Mouse (Mus musculus) forebrain, embryonic 16.5 days (tissue): Measurements from ENCODE around the gene Antxr1. TPM values are rescaled to one million over a fixed set of nuclear protein-coding genes. Genes with fewer than 3 reads are reported as not detected.

Experiments used
- ATAC-seq: fragments of 200-750 bp; cut with Nextera tagmentation; 2 replicates; pipeline ENCODE4 v1.8.0; 2017; ENCODE audit warnings: mild to moderate bottlenecking, moderate library complexity
- H3K27ac ChIP-seq: fragments of 300-500 bp; sonication (generic); 2 replicates; pipeline ENCODE4 v1.5.1; 2014; ENCODE audit warnings: low read length, control low read depth
- H3K27me3 ChIP-seq: fragments of 300-500 bp; sonication (generic); replicated peaks from 2 replicates; pipeline ENCODE4 v1.6.1; 2014; ENCODE audit warnings: low read length; ENCODE audit not compliant: control insufficient read depth, insufficient read depth
- H3K36me3 ChIP-seq: fragments of 300-500 bp; sonication (generic); 2 replicates; pipeline ENCODE4 v1.6.1; 2014; ENCODE audit not compliant: control insufficient read depth, insufficient read depth
- H3K4me1 ChIP-seq: fragments of 300-500 bp; sonication (generic); replicated peaks from 2 replicates; pipeline ENCODE4 v1.6.1; 2014; ENCODE audit warnings: low read length; ENCODE audit not compliant: control insufficient read depth, insufficient read depth
- H3K4me2 ChIP-seq: fragments of 300-500 bp; sonication (generic); 2 replicates; pipeline ENCODE4 v1.6.1; 2014; ENCODE audit warnings: mild to moderate bottlenecking, low read length, control low read depth
- H3K4me3 ChIP-seq: fragments of 300-500 bp; sonication (generic); replicated peaks from 2 replicates; pipeline ENCODE4 v1.5.1; 2014; ENCODE audit warnings: mild to moderate bottlenecking, low read length, control low read depth
- H3K9ac ChIP-seq: fragments of 300-500 bp; sonication (generic); replicated peaks from 2 replicates; pipeline ENCODE4 v1.6.1; 2014; ENCODE audit warnings: low read depth, low read length, control low read depth
- H3K9me3 ChIP-seq: fragments of 300-500 bp; sonication (generic); 2 replicates; pipeline ENCODE4 v1.6.1; 2016; ENCODE audit warnings: low read length; ENCODE audit not compliant: control insufficient read depth
- WGBS: fragments of 180-500 bp; shearing (Covaris S2); extraction: QIAGEN DNeasy Blood & Tissue Kit; methylation state at CpG from one replicate; pipeline ENCODE4 v1.1.7; 2014; 5-methylcytosine and 5-hydroxymethylcytosine counted together
- polyA plus RNA-seq: library from polyadenylated mRNA; unstranded; fragments of >200 nt; fragmentation: Nextera tagmentation; extraction: Ambion mirVana; gene quantifications from 2 replicates; pipeline ENCODE4 v1.2.1, GENCODE M21; 2015

Gene Antxr1
- polyA plus RNA-seq, 1 experiment from 2014 or later: 3.1 TPM

- peaks cover 20% of the 10 kb centered on the region for H3K4me1 ChIP-seq
- no peaks in the 10 kb centered on the region for H3K9me3 ChIP-seq
- ATAC-seq: no peak
- no peak overlapping the region for H3K4me2 ChIP-seq
- H3K4me3 ChIP-seq: no peak overlapping the region
- H3K27ac ChIP-seq: no peak overlapping the region
- 56% methylated on average over 2 of the region's 2 CpGs for WGBS
- H3K27me3 ChIP-seq: no peaks in the 10 kb centered on the region
- no peaks in the 10 kb centered on the region for H3K36me3 ChIP-seq
- no peak overlapping the region for H3K9ac ChIP-seq
Observed at GRCm38 (mm10) chr6:87332380-87332779, 3.2 kb downstream of the Antxr1 start.

DNA sequence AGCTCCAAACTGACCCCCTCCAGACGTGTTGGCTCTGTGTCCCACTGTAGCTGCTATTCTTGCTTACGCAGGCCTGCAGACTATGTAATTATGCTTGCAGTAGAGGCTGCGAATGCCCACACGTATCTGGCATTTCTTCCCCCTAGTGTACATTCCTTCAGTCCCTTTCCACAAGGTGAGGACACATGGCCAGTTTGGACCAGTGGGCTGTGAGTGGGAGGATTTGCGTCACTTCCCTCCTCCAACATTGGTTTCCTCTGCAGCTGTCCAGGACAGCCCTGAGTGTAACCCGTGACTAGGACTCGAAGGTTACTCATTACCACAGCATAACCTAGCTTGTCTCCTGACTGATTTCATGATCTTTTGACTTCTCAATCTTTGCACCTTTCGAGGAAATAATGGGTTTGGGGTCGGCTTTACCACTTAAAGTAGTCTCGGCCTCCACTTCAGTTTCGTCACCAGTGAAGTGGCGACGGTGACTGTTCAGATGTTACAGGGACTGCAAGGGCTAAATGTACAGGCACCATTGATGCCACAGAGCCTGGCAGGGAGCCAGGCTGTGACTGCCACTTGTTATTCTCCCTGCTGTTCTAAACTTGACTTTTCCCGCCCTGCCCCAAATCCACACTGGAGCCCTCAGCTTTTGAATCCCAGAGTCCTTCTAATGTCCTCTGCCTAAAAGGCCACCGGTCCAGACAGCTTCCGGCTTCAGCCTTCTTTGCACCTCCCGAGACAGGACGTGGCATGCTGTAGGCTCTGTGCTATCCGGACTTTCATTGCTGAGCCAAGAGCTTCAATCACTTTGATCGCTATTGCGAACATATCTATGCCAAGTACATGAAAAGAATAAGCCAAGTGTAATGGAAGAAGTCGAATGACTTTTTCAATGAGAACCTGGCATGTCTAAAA lies 7.1 kb downstream of the Antxr1 start:
- 69% methylated on average over 22 of the region's 22 CpGs for WGBS
- no peak for ATAC-seq
- H3K9me3 ChIP-seq: no peaks in the 10 kb centered on the region
- no peak overlapping the region for H3K4me3 ChIP-seq
- H3K27ac ChIP-seq: no peak overlapping the region
- H3K9ac ChIP-seq: no peak overlapping the region
- no peaks in the 10 kb centered on the region for H3K36me3 ChIP-seq
- peaks cover 5% of the 10 kb centered on the region; the same call in 1 of the 2 replicates for H3K4me1 ChIP-seq
- no peak overlapping the region for H3K4me2 ChIP-seq
- H3K27me3 ChIP-seq: no peaks in the 10 kb centered on the region

DNA sequence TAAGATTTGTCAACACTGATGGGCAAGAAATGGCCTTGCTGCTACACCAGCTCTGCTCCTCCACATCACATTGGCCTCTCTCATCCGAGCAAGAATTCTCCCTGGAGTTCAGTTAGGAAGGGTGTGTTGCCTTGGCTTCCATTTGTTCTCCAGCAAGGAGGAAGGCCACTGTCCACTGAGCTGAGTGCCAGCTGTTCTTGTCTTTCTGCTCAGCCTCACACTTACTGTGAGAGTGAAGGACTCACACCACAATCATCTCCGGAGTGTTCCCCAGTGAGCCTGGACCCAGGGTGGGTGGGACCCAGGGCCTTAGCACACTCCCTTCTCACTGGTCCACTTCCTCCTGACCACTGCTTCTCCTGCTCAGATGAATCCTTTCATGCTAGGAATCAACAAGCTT lies 8.7 kb downstream of the Antxr1 start:
- Histone ChIP-seq H3K27me3 (no peaks in the 10 kb centered on the region), H3K4me3 (no peak overlapping the region), H3K9me3 (no peaks in the 10 kb centered on the region), H3K36me3 (no peaks in the 10 kb centered on the region), H3K9ac (no peak overlapping the region), H3K4me1 (0 out of 2 replicates have a peak, but pooled peaks cover 2% of the 10 kb centered on the region), H3K27ac (no peak overlapping the region), H3K4me2 (no peak overlapping the region)
- no peak for ATAC-seq
- 87% methylated on average over 2 of the region's 2 CpGs for WGBS

DNA sequence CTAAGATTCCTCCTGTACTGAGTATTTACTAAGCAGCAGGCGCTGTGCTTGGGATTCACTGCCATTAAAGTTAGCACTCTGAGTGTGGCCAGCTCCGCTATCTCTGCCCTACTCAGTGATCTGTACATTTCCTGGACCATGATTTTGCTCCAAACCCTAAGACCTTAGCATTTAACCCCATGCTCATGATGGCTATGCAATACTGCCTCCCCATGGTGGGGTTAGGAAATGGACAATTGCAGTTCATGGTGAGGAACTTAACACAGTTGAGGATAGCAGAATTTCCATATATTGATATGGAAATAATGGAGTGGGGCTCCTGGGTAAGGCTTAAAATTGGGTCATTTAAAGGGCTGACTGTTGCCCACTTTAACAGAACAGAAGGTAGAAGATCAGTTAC lies 12.2 kb downstream of the Antxr1 start:
- no peak for ATAC-seq
- Histone ChIP-seq H3K36me3 (no peaks in the 10 kb centered on the region), H3K4me1 (no peaks in the 10 kb centered on the region), H3K27ac (no peak overlapping the region), H3K27me3 (no peaks in the 10 kb centered on the region), H3K4me2 (no peak overlapping the region), H3K9me3 (no peaks in the 10 kb centered on the region), H3K4me3 (no peak overlapping the region), H3K9ac (no peak overlapping the region)
- WGBS: 89% methylated on average over 2 of the region's 2 CpGs

GRCm38 (mm10) chr6:87318651-87319050 lies 17.0 kb downstream of the Antxr1 start:
- no peaks in the 10 kb centered on the region for H3K27me3 ChIP-seq
- no peaks in the 10 kb centered on the region for H3K36me3 ChIP-seq
- H3K9ac ChIP-seq: no peak overlapping the region
- H3K27ac ChIP-seq: no peak overlapping the region
- H3K4me1 ChIP-seq: no peaks in the 10 kb centered on the region; the same call in 1 of the 2 replicates
- 94% methylated on average over 7 of the region's 7 CpGs for WGBS
- H3K4me2 ChIP-seq: no peak overlapping the region
- ATAC-seq: no peak
- no peak overlapping the region for H3K4me3 ChIP-seq
- H3K9me3 ChIP-seq: no peaks in the 10 kb centered on the region

- H3K36me3 ChIP-seq: no peaks in the 10 kb centered on the region
- no peaks in the 10 kb centered on the region for H3K27me3 ChIP-seq
- H3K9me3 ChIP-seq: no peaks in the 10 kb centered on the region
- H3K4me1 ChIP-seq: no peaks in the 10 kb centered on the region; the same call in 1 of the 2 replicates
- no peak overlapping the region for H3K4me2 ChIP-seq
- H3K4me3 ChIP-seq: no peak overlapping the region
- no peak overlapping the region for H3K27ac ChIP-seq
- WGBS: 73% methylated on average over 8 of the region's 8 CpGs
- H3K9ac ChIP-seq: no peak overlapping the region
- ATAC-seq: no peak
Observed at GRCm38 (mm10) chr6:87316966-87317365, 18.7 kb downstream of the Antxr1 start.

GRCm38 (mm10) chr6:87312761-87313160 lies 22.9 kb downstream of the Antxr1 start:
- no peak for ATAC-seq
- Histone ChIP-seq H3K4me2 (no peak overlapping the region), H3K9me3 (no peaks in the 10 kb centered on the region)

DNA sequence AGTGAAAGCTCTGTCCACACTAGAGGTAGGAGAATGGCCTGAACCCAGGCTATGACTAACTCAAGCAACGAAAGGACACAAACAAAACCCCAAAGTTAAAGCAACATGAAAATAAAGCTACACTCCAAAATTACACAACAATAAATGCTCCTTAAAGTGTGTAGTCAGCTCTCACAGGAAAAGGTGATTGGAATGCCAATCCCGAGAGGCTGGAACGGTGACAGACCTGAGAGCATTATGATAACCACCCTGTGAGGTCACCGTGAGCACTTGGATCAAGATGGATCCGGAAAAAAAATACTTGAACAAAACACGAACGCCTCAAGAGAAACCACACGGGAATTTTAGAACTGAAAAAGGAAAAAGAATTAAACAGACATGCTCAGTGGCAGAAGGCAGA lies 31.1 kb downstream of the Antxr1 start:
- no peak overlapping the region for H3K27ac ChIP-seq
- no peak overlapping the region for H3K4me3 ChIP-seq
- H3K9ac ChIP-seq: no peak overlapping the region
- no peaks in the 10 kb centered on the region for H3K9me3 ChIP-seq
- H3K36me3 ChIP-seq: no peaks in the 10 kb centered on the region
- ATAC-seq: no peak
- H3K4me2 ChIP-seq: no peak overlapping the region
- no peaks in the 10 kb centered on the region for H3K4me1 ChIP-seq
- no peaks in the 10 kb centered on the region for H3K27me3 ChIP-seq
- WGBS: 85% methylated on average over 8 of the region's 8 CpGs

More at GRCm38 (mm10) chr6:87312761-87313160, 22.9 kb downstream of the Antxr1 start:
- Histone ChIP-seq H3K36me3 (no peaks in the 10 kb centered on the region), H3K27ac (no peak overlapping the region), H3K27me3 (no peaks in the 10 kb centered on the region), H3K9ac (no peak overlapping the region), H3K4me1 (no peaks in the 10 kb centered on the region; the same call in 1 of the 2 replicates), H3K4me3 (no peak overlapping the region)
- WGBS: 89% methylated on average over 4 of the region's 4 CpGs

DNA sequence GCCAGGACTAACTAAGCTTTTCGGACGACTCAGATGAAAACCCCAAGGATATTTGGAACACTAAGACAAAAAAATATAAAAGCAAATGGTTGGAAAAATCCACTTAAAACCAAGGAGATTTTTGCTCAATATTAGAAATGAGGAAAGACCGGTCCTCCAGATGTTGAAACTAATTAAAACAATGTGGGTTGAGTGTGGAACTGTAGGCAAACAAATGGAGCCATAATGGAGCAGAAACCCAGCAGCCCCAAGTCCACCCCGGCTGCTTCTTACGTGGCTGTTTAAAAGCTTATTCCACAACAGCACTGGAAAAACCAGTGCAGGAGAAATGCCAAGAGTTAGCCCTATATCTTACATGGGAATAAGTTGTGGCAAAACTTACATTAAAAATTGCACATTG lies 32.9 kb downstream of the Antxr1 start:
- Histone ChIP-seq H3K27me3 (no peaks in the 10 kb centered on the region), H3K4me1 (no peaks in the 10 kb centered on the region), H3K36me3 (no peaks in the 10 kb centered on the region), H3K27ac (no peak overlapping the region), H3K9ac (no peak overlapping the region), H3K4me3 (no peak overlapping the region), H3K9me3 (no peaks in the 10 kb centered on the region), H3K4me2 (no peak overlapping the region)
- ATAC-seq: no peak
- WGBS: 69% methylated on average over 5 of the region's 5 CpGs
